Mouse (Mus musculus): ENCODE results near the gene Prss30.

- TF ChIP-seq RCOR1 (IDR thresholded peaks at IDR 0.05; ENCODE audit: low read depth, low read length): no peak
- peak; percentile 47 to 90 (median 86) for TF ChIP-seq CTCF (IDR thresholded peaks at IDR 0.05 in 2 of 3, conservative IDR thresholded peaks at IDR 0.05 in 1 of 3; ENCODE audit: control insufficient read depth in 1 of 3, insufficient read depth in 1 of 3, low read depth in 2 of 3, low read length in 3 of 3, poor library complexity in 1 of 3, severe bottlenecking in 1 of 3)
- TF ChIP-seq POLR2A (IDR thresholded peaks at IDR 0.05; ENCODE audit: control insufficient read depth in 1 of 2, insufficient read depth in 1 of 2, low read depth in 1 of 2, low read length in 2 of 2, poor library complexity in 1 of 2): no peak
- TF ChIP-seq SMC3 (IDR thresholded peaks at IDR 0.05; ENCODE audit: low read depth, low read length): peak; percentile 51
- TF ChIP-seq POLR2AphosphoS2 (IDR thresholded peaks at IDR 0.05; ENCODE audit: low read length): no peak
- no peak for TF ChIP-seq CHD2 (IDR thresholded peaks at IDR 0.05; ENCODE audit: low read length)
- TF ChIP-seq MXI1 (IDR thresholded peaks at IDR 0.05; ENCODE audit: low read depth, low read length): peak; percentile 75; the same call in 1 of the 2 replicates
- TF ChIP-seq EP300 (IDR thresholded peaks at IDR 0.05; ENCODE audit: low read depth in 1 of 2, low read length in 2 of 2): no peak
- TF ChIP-seq GABPA (IDR thresholded peaks at IDR 0.05; ENCODE audit: low read depth, low read length): no peak
These were observed 13.4 kb upstream of the Prss30 start for GRCm38 (mm10) chr17:23993559-23994428.

All from MEL (cell line).